Mouse (Mus musculus): ENCODE results near the gene Wiz. TPM values are rescaled to one million over a fixed set of nuclear protein-coding genes. Genes with fewer than 3 reads are reported as not detected.

The Wiz gene
- 10 to 100 TPM; 14.3 to 15.3 TPM for total RNA-seq (2021)
- long read RNA-seq, experiment 1, transcript Wiz-207 (9 exons, 3,578 nt): major isoform, 5 of 9 reads
- long read RNA-seq, experiment 1, partial matches to known transcripts: 2 of 9 reads
- long read RNA-seq, experiment 1, other reads (novel, unspliced or antisense): 2 of 9 reads
- long read RNA-seq, experiment 2, partial matches to known transcripts: 3 of 10 reads
- long read RNA-seq, experiment 2, other reads (novel, unspliced or antisense): 5 of 10 reads

- intact Hi-C loops (cut with DNase I; ENCODE audit: low total_unique reads): no loop called here
- DNase-seq: peak; percentile 97
Observed at GRCm38 (mm10) chr17:32389101-32389659, at the start of gene Wiz. Wiz (minus strand) TSS chr17:32389439.

- intact Hi-C loops (cut with DNase I; ENCODE audit: low total_unique reads): no loop called here
- no peak for DNase-seq
Observed at GRCm38 (mm10) chr17:32437106-32437505, 47.9 kb upstream of the Wiz start.

- no peak for DNase-seq
- intact Hi-C loops (cut with DNase I; ENCODE audit: low total_unique reads): no loop called here
Observed at GRCm38 (mm10) chr17:32435151-32435550, 45.9 kb upstream of the Wiz start.

- intact Hi-C loops (cut with DNase I; ENCODE audit: low total_unique reads): loop anchor here (5.0 kb wide), 1 partner anchor 87 kb away; no protein-coding TSS in a partner anchor
- no peak for DNase-seq
Observed at GRCm38 (mm10) chr17:32434324-32434723, 45.1 kb upstream of the Wiz start.

GRCm38 (mm10) chr17:32431972-32432371 is 42.7 kb upstream of the Wiz start:
- intact Hi-C loops (cut with DNase I; ENCODE audit: low total_unique reads): loop anchor here (5.0 kb wide), 1 partner anchor 85 kb away; no protein-coding TSS in a partner anchor
- no peak for DNase-seq

GRCm38 (mm10) chr17:32426610-32427009 is 37.4 kb upstream of the Wiz start:
- intact Hi-C loops (cut with DNase I; ENCODE audit: low total_unique reads): no loop called here
- DNase-seq: no peak

GRCm38 (mm10) chr17:32424034-32424433 is 34.8 kb upstream of the Wiz start, which contains the start of gene Pglyrp2:
Pglyrp2 (minus strand) TSS chr17:32424167.
- no peak for DNase-seq
- intact Hi-C loops (cut with DNase I; ENCODE audit: low total_unique reads): no loop called here

- no peak for DNase-seq
- intact Hi-C loops (cut with DNase I; ENCODE audit: low total_unique reads): no loop called here
Observed at GRCm38 (mm10) chr17:32420781-32421180, 31.5 kb upstream of the Wiz start.

GRCm38 (mm10) chr17:32419989-32420388 is 30.8 kb upstream of the Wiz start:
- no peak for DNase-seq
- intact Hi-C loops (cut with DNase I; ENCODE audit: low total_unique reads): no loop called here

- intact Hi-C loops (cut with DNase I; ENCODE audit: low total_unique reads): no loop called here
- DNase-seq: no peak
Observed at GRCm38 (mm10) chr17:32416771-32417170, 27.5 kb upstream of the Wiz start.

- no peak for DNase-seq
- intact Hi-C loops (cut with DNase I; ENCODE audit: low total_unique reads): no loop called here
Observed at GRCm38 (mm10) chr17:32415417-32416020, 26.3 kb upstream of the Wiz start.

GRCm38 (mm10) chr17:32411898-32412297 is 22.7 kb upstream of the Wiz start:
- intact Hi-C loops (cut with DNase I; ENCODE audit: low total_unique reads): no loop called here
- DNase-seq: no peak

GRCm38 (mm10) chr17:32403417-32403816 is 14.2 kb upstream of the Wiz start, which contains the start of gene Rasal3:
Rasal3 (minus strand) TSS chr17:32403583.
- DNase-seq: no peak
- intact Hi-C loops (cut with DNase I; ENCODE audit: low total_unique reads): no loop called here

GRCm38 (mm10) chr17:32402779-32403157 is 13.5 kb upstream of the Wiz start:
- DNase-seq: no peak
- intact Hi-C loops (cut with DNase I; ENCODE audit: low total_unique reads): no loop called here

GRCm38 (mm10) chr17:32402011-32402778 is 13.0 kb upstream of the Wiz start:
- intact Hi-C loops (cut with DNase I; ENCODE audit: low total_unique reads): no loop called here
- DNase-seq: no peak

- intact Hi-C loops (cut with DNase I; ENCODE audit: low total_unique reads): loop anchor here (10.0 kb wide), 1 partner anchor 89 kb away; no protein-coding TSS in a partner anchor
- no peak for DNase-seq
Observed at GRCm38 (mm10) chr17:32396266-32396665, 7.0 kb upstream of the Wiz start.

GRCm38 (mm10) chr17:32393944-32394343 is 4.7 kb upstream of the Wiz start:
- no peak for DNase-seq
- intact Hi-C loops (cut with DNase I; ENCODE audit: low total_unique reads): loop anchor here (10.0 kb wide), 1 partner anchor 91 kb away; no protein-coding TSS in a partner anchor

GRCm38 (mm10) chr17:32388370-32389100 is 704 bp downstream of the Wiz start:
- DNase-seq: peak; percentile 39
- intact Hi-C loops (cut with DNase I; ENCODE audit: low total_unique reads): no loop called here

GRCm38 (mm10) chr17:32387986-32388369 is 1.3 kb downstream of the Wiz start:
- intact Hi-C loops (cut with DNase I; ENCODE audit: low total_unique reads): no loop called here
- no peak for DNase-seq

Data from gastrocnemius, postnatal 14 days (tissue).